Mouse (Mus musculus): Measurements from ENCODE around the gene Msrb3.

- TF ChIP-seq TAL1 (IDR thresholded peaks at IDR 0.05; ENCODE audit: low read length) = no peak
- TF ChIP-seq GATA1 (IDR thresholded peaks at IDR 0.05; ENCODE audit: low read length) = no peak
These were observed 14.7 kb downstream of the Msrb3 start for GRCm38 (mm10) chr10:120884220-120884619.

Measured in erythroblast, embryonic 14.5 days (primary cell).